Mouse (Mus musculus) c-Kit-positive CD71-negative TER-119-negative erythroid progenitor cells, embryonic 14.5 days (primary cell): ENCODE measurements at regions not wholly inside any gene's neighbourhood (a gene's known extent, or its start where the extent isn't known, plus 50 kb on each side); places are given as distances from the start of the nearest gene placed in this dataset.
A peak's percentile ranks its signal among the peaks of the same experiment; 100 is the strongest.
"Not testable (repeated sequence)": the region's sequence is repeated elsewhere in the genome, so short reads cannot be mapped to it uniquely, and the experiment has no call there.

ENCODE experiments used
- DNase-seq: peaks from one replicate; pipeline ENCODE4 v3.0.0-alpha.2; 2013; ENCODE audit warnings: low read depth

- DNase-seq = no peak
Measured at GRCm38 (mm10) chr4:38334529-38335149, 1115.5 kb upstream of the 1700009N14Rik start.

DNA sequence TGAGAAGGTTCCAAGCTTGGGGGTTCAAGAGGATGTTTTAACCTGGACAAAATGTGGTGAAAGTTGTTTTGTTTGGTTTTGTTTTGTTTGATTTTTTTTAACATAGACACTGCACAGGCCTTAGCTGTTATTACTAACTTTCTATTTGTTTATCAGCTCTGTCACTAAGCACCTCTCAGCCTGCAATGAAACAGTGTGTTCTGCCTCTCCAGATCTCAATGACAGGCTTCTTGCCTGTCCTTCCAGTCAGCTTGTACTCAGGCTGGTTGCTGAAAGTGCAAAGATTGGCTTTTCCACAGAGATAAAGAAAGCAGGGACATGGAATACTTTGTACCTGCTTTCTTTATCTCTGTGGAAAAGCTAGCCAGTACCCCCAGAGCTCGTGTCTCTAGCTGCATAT is 1114.9 kb upstream of the 1700009N14Rik start:
- DNase-seq = no peak

- no peak for DNase-seq
Measured at GRCm38 (mm10) chr4:38371047-38371446, 1079.0 kb upstream of the 1700009N14Rik start.

DNA sequence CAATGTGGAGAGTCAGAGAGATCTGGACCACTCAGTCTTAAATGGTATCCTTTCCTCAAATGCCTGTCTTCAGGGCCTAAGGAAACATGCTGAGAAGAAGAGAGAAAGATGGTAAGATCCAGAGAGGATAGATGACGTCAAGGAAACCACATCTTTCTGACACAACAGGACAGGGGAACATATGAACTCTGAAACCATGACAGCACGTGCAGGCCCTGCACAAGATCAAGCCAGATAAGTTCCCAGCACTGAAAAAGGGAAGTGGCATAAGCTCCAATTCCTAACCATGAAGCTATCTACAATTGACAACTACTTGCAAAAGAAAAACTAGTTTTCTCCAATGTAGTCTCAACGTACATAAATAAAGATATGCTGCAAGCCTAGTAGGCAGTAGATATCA is 1068.2 kb upstream of the 1700009N14Rik start:
- DNase-seq = peak; percentile 26

DNA sequence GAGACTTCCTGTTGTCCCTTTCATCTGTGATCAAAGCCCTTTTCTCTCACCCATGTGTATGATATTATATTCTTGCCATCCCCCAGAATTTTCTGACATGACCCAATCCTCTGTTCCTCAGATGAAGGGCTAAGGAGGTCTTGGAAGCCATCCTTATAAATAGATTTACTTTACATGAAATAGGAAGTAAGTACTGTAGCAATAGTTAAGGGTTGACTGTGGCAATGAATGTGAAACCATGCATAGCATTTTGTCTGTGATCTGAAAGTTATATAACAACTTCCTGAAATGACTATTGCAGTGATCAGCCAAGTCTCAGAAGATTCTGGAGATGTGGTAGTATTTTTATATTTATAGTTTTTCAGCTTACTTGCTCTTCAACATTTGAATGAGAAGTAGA is 1053.5 kb upstream of the 1700009N14Rik start:
- no peak for DNase-seq

DNA sequence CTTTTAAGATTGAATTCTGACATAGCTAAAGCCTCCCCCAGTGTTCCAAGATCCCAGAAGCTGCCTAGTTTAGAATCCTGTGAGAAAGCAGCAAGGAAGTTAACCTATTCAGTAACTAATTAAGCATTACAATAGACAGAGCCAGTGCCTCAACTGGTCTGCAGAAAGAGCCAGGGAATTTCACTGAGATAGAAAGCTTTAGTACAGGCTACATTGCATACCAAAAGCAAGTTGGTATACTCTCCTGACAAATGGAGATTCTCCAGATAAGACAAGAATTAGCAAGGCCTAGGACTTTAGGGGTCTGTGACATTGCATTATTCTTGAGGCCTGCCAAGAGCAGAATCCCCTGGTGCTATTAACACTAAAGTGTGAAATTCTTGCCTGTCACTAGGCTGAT is 1014.8 kb upstream of the 1700009N14Rik start:
- not testable (repeated sequence) for DNase-seq

DNA sequence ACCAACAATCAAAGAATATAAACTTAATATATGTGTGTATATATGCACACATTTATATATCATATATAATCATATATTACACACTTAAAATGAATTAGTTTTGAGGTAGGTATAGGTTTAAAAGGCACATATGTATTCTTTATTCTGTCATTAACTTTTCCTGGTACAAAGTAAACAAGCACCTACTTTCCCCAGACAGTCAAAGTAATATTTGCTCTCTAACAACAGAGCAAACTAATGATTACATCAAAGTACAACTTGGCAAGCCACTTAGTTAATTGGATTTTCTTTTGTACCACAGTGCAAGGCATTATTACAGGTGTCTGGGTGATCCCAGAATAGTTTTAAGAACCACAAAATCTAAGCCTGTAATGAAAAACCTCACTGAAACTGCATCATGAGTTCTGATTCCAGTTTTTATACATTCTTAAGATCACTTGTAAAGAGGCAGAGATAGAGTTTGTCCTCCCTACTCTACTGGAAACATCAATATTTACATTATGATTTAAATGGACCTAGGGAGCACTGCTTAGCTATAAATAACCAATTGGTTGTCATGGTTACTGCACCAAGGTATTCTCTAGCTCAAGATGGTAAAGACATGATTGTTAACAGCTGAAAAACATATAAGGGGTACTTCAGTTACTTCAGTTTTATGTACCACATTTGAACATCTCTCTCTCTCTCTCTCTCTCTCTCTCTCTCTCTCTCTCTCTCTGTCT is 988.5 kb upstream of the 1700009N14Rik start:
- no peak for DNase-seq

DNA sequence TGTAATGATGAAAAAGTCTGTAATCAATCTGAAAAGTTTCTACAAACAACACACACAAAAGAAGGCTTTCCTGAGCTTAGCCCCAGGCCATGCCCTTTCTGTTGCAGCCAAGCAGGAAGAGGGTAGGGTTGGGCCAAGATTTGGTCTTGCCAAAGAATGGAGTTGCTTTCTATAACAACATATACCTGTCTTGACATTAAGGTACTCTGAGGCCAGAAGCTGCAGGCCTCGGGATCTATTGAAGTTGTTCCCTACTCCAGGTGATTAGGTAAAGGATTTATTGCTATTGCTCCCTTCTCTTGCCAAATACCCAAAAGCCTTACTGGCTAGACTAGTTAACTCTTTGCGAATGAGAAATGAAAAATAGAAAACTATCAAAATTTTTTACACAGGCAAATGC is 951.8 kb upstream of the 1700009N14Rik start:
- DNase-seq = no peak

GRCm38 (mm10) chr4:38505875-38506274 is 944.2 kb upstream of the 1700009N14Rik start:
- DNase-seq = no peak

DNA sequence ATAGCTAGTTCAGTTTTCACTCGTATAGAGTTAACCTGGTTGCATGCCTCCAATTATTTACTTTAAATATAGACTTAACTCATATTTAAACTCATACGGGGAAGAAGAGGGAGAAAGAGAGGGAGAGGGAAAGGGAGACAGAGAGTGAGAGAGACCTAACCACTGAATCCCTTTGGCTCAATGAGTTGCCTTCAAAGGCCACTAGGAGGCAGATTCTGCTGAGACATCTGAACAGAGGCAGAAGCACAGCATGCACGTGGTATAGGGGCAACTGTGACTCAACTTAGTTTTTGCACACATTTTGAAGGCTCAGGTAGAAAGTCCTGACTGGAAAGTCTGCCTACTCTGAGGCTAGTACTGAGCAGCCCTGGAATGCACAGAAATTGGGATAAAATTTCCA is 942.9 kb upstream of the 1700009N14Rik start:
- DNase-seq = no peak

DNA sequence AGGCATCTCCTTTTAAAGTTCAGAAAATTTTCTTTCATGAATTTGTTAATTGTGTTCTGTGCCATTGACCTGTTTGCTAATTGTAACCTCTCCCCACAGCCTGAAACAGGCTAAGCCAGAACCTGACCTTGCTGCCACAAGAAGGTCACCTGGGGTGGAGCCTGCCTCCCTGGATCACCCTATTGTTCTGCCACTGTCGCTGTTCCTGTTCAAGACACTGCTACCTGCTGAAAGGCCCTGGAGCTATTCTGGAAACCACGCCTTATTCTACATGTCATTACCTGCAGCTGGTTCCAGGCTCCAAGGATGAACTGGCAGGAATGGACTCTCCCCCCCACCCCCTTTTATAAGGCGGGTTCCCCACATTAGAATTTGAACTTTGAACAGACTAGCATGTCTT is 931.0 kb upstream of the 1700009N14Rik start:
- no peak for DNase-seq
